Mouse (Mus musculus) CH12.LX (cell line): Measurements from ENCODE around the gene Celf2.

Experiments
- CTCF ChIP-seq, 2 experiments: IDR thresholded peaks in 1 of 2; conservative IDR thresholded peaks in 1 of 2; 2 replicates each; pipeline ENCODE4 v1.5.1; 2011 to 2012; ENCODE audit warnings: low read depth in 2 of 2, low read length in 2 of 2, improper control_type of control experiment in 1 of 2, inconsistent platforms in 1 of 2, mild to moderate bottlenecking in 1 of 2, moderate library complexity in 1 of 2
- E2F4 ChIP-seq: IDR thresholded peaks from 2 replicates; pipeline ENCODE4 v1.6.1; 2011; ENCODE audit warnings: low read depth, low read length, improper control_type of control experiment; ENCODE audit not compliant: insufficient replicate concordance
- EP300 ChIP-seq: IDR thresholded peaks from 2 replicates; pipeline ENCODE4 v1.6.1; 2011; ENCODE audit warnings: low read length, improper control_type of control experiment
- ETS1 ChIP-seq: conservative IDR thresholded peaks from 2 replicates; pipeline ENCODE4 v1.6.1; 2012; ENCODE audit warnings: low read depth, mild to moderate bottlenecking, inconsistent platforms, low read length, improper control_type of control experiment, moderate library complexity
- NELFE ChIP-seq: IDR thresholded peaks from 2 replicates; pipeline ENCODE4 v1.6.1; 2011; ENCODE audit warnings: low read depth, low read length, improper control_type of control experiment
- PAX5 ChIP-seq: IDR thresholded peaks from 2 replicates; pipeline ENCODE4 v1.6.1; 2012; ENCODE audit warnings: low read length, inconsistent platforms, mixed read lengths
- POLR2A ChIP-seq: IDR thresholded peaks from 2 replicates; pipeline ENCODE4 v1.6.1; 2011; ENCODE audit warnings: low read depth, mild to moderate bottlenecking, improper control_type of control experiment, low read length
- TCF12 ChIP-seq: IDR thresholded peaks from 2 replicates; pipeline ENCODE4 v1.6.1; 2014; ENCODE audit warnings: low read depth, mild to moderate bottlenecking, inconsistent platforms, low read length, improper control_type of control experiment
- ZKSCAN1 ChIP-seq: IDR thresholded peaks from 2 replicates; pipeline ENCODE4 v1.6.1; 2012; ENCODE audit warnings: low read depth, inconsistent platforms, low read length, improper control_type of control experiment, borderline replicate concordance
- ZMIZ1 ChIP-seq: IDR thresholded peaks from 2 replicates; pipeline ENCODE4 v1.6.1; 2012; ENCODE audit warnings: low read depth, mild to moderate bottlenecking, inconsistent platforms, low read length, improper control_type of control experiment

DNA sequence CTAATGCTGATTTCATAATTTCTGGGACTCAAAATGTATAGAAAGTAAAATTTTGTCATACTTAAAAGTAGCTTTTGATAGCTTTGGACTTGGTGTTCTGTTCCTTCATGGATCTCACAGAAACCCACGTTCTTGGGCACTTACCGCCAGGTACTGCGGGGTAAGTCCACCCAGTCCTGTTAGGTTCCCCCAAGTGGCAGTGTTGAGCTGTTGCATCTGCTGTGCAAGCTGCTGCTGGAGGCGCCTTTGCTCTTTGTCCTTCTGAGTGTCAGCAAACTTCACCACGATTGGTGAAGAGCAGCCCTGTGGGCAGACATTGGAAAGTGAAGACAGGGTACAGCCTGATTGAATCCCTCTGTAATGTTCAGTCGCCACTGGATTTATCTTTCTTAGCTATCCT lies 905.5 kb downstream of the Celf2 start:
- TF ChIP-seq ZKSCAN1: no peak
- TF ChIP-seq E2F4: no peak
- TF ChIP-seq CTCF (conservative IDR thresholded peaks at IDR 0.05 in 1 of 2, IDR thresholded peaks at IDR 0.05 in 1 of 2; ENCODE audit: low read depth in 2 of 2, low read length in 2 of 2): peak in 1 of 2 experiments; percentile 31; a peak in 1 of 4 replicates
- no peak for TF ChIP-seq PAX5
- no peak for TF ChIP-seq ETS1
- TF ChIP-seq ZMIZ1: no peak
- TF ChIP-seq EP300: no peak
- TF ChIP-seq NELFE: no peak
- TF ChIP-seq TCF12: no peak
- TF ChIP-seq POLR2A: no peak
